Comparison of ENCODE assay signal across 1 mouse cellular context in genomic region chr8:122574264-122574663, GRCm38 (mm10).
TF ChIP-seq lines count a peak whose summit lies in the region.

No protein-coding gene starts in this region.

TF ChIP-seq in CH12.LX, 34 proteins besides CTCF, POLR2A, EP300 and RAD21:
- TF ChIP-seq MAX (IDR thresholded peaks at IDR 0.05; ENCODE audit: low read length), result no peak
- no peak for TF ChIP-seq MAFK (IDR thresholded peaks at IDR 0.05; ENCODE audit: insufficient replicate concordance, low read length)
- TF ChIP-seq JUND (conservative IDR thresholded peaks at IDR 0.05; ENCODE audit: low read depth, low read length), result no peak
- TF ChIP-seq CHD1 (IDR thresholded peaks at IDR 0.05; ENCODE audit: low read depth, low read length), result no peak
- TF ChIP-seq RCOR1 (conservative IDR thresholded peaks at IDR 0.05; ENCODE audit: low read depth, low read length), result no peak
- no peak for TF ChIP-seq MAZ (IDR thresholded peaks at IDR 0.05; ENCODE audit: low read depth, low read length)
- no peak for TF ChIP-seq USF2 (conservative IDR thresholded peaks at IDR 0.05; ENCODE audit: low read depth, low read length)
- no peak for TF ChIP-seq TBP (conservative IDR thresholded peaks at IDR 0.05; ENCODE audit: low read depth, low read length)
- no peak for TF ChIP-seq ZKSCAN1 (IDR thresholded peaks at IDR 0.05; ENCODE audit: borderline replicate concordance, low read depth, low read length)
- no peak for TF ChIP-seq ZC3H11A (IDR thresholded peaks at IDR 0.05; ENCODE audit: low read depth, low read length)
- no peak for TF ChIP-seq SMC3 (IDR thresholded peaks at IDR 0.05; ENCODE audit: low read depth, low read length)
- TF ChIP-seq TCF12 (IDR thresholded peaks at IDR 0.05; ENCODE audit: low read depth, low read length), result no peak
- TF ChIP-seq ETS1 (conservative IDR thresholded peaks at IDR 0.05; ENCODE audit: low read depth, low read length), result no peak
- TF ChIP-seq KAT2A (IDR thresholded peaks at IDR 0.05; ENCODE audit: insufficient replicate concordance, low read length), result no peak
- no peak for TF ChIP-seq CHD2 (IDR thresholded peaks at IDR 0.05; ENCODE audit: low read length)
- TF ChIP-seq ZNF384 (IDR thresholded peaks at IDR 0.05; ENCODE audit: low read depth, low read length), result no peak
- TF ChIP-seq IRF4 (IDR thresholded peaks at IDR 0.05; ENCODE audit: low read depth, low read length), result no peak
- TF ChIP-seq BHLHE40 (IDR thresholded peaks at IDR 0.05; ENCODE audit: low read depth, low read length), result no peak
